Mouse (Mus musculus) thymus, postnatal 36 days (tissue): ENCODE results near the gene Stam2.

Experiments
- DNase-seq, 2 experiments: peaks; one replicate each; pipeline ENCODE4 v3.0.0; 2022; ENCODE audit warnings: mixed read lengths in 2 of 2

Gene Stam2

DNA sequence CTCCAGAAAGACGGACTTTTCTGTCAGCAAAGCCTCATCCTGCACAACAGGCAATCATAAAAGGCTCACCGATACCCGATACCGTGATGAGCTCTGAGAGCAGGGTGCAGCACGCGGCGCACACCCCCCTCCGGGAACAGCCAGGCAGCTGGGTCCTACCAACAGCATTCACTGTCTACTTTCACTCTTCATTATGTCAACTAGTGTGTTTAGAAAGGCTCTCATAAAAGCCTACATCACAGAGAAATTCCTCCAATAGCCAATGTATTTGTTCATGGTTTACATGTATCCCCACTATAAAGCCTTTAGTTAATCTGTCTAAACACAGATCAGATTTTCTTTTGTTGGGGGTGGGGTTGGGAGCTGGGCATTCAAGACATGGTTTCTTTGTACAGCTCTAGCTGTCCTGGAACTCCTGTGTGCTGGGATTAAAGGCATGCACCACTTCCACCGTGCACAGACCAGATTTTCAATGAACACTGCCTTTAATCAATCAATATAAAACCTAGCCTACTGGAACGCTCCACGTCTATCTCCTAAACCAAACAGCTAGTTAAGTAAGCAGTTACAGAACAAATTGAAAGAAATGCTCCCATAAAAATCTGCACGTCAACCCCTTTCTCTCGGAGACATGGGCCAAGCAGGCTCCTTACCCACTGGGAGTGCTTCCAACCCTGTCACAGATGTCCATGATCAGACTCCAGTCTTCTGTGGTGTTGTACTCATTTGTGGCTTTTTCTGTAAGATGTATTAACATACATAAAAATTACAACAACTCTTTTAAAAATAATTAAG is 21.7 kb downstream of the Stam2 start:
- no peak for DNase-seq

DNA sequence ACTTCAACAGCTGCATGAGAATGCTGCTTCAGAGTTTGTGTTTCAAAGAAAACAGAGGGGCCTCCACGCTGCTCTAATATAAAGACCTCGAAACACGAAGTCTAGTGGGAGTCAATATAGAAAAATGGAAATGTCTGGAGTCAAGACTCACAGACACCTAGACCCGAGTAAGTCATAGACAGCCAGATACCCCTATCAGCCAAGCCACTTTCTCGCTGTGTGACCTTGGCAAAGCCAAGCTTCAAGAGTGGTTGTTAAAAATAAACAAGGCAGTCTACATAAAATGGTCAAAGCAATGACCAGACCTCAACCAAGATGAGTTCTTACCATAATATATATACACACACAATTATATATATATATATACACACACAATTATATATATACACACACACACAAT is 25.0 kb downstream of the Stam2 start:
- no peak for DNase-seq

- DNase-seq: no peak
Observed at GRCm38 (mm10) chr2:52715538-52715937, 26.5 kb downstream of the Stam2 start.

DNA sequence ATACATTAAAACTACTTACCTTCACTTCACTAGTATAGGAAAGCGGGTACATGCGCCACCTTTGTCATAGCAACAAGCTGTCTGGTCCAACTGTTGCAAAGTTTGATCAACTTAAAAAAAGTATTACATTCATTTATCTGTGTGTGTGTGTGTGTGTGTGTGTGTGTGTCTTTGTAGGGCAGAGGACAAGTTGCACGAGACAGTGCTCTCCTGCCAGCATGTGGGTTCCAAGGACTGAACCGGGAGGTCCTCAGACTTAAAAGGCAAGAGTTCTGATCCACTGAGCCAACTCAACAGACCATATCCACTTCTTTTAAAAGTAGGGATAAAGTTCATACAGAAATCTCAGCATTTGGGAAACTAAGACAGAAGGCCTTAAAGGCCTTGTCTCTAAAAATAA is 28.0 kb downstream of the Stam2 start:
- DNase-seq: no peak

DNA sequence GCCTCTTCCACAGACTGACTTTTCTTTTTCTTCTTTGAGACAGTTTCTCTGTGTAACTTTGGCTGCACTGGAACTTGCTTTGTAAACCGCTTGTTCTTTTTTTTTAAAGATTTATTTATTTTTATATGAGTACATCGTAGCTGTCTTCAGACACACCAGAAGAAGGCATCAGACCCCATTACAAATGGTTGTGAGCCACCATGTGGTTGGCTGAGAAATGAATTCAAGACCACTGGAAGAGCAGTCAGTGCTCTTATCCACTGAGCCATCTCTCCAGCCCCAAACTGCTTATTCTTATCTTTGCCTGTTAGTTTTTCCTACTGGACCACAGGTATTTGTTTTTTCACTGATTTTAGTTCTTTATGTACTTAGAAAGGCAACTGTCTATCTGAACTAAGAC is 31.3 kb downstream of the Stam2 start:
- DNase-seq: no peak

GRCm38 (mm10) chr2:52709417-52709816 is 32.7 kb downstream of the Stam2 start:
- no peak for DNase-seq

- DNase-seq: no peak
Observed at GRCm38 (mm10) chr2:52701368-52702036, 40.6 kb downstream of the Stam2 start.

DNA sequence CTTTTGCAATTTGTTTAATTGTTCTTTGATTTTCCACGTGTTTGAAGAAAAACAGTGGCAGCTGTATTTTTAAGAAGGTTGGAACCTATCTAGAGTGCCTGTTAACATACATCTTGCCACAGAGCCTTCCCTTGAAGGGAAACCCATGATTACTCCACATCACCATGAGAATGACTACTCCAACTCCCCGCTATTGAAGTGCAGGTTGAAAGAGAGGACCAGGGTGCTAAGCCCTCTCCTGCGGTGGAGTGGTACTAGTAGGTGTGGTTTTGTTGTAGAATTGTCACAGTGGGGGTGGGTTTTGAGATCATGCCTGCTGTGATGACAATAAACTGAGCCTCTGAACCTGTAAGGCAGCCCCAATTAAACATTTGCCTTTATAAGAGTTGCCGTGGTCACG is 41.7 kb downstream of the Stam2 start:
- DNase-seq: no peak

GRCm38 (mm10) chr2:52694604-52695003 is 47.5 kb downstream of the Stam2 start:
- peak; percentile 19 to 53 for DNase-seq

DNA sequence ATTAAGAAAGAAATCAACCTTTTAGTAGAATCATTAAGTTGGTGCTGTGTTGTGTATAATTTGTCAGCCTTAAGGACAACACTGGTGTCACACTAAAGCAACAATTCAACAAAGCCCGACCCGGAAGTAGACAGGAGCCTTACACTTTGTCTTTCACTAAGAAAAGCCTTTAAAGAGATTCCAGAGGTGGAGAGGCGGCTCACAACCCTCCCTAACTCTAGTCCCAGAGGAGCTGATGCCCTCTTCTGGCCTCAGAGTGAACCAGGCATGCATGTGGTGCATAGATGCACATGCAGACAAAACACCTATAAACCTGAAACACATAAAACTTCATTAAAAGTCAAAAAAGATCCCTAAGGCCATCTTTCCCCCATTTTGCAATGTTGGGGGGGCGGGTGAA is 50.3 kb downstream of the Stam2 start:
- no peak for DNase-seq

- no peak for DNase-seq
Observed at GRCm38 (mm10) chr2:52686601-52687000, 55.5 kb downstream of the Stam2 start.

DNA sequence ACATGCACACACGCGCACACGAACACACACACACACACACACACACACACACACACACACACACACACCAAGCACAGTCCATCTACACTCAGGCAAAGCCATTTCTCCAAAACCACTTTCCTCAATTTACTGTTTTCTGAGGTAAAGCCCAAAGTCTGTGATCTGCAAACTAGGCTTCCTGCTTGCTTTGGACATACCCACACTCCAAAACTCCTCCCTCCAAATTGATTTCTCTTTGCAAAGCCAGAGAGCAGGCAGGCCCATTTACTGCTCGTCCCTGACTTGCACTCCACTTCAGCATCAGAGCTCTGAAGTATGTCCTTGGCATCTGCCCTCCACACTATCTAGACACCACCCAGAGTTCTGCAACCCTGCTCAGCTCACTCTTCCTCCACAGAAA is 64.5 kb downstream of the Stam2 start:
- no peak for DNase-seq

- DNase-seq: no peak
Observed at GRCm38 (mm10) chr2:52676913-52677303, 65.2 kb downstream of the Stam2 start.

DNA sequence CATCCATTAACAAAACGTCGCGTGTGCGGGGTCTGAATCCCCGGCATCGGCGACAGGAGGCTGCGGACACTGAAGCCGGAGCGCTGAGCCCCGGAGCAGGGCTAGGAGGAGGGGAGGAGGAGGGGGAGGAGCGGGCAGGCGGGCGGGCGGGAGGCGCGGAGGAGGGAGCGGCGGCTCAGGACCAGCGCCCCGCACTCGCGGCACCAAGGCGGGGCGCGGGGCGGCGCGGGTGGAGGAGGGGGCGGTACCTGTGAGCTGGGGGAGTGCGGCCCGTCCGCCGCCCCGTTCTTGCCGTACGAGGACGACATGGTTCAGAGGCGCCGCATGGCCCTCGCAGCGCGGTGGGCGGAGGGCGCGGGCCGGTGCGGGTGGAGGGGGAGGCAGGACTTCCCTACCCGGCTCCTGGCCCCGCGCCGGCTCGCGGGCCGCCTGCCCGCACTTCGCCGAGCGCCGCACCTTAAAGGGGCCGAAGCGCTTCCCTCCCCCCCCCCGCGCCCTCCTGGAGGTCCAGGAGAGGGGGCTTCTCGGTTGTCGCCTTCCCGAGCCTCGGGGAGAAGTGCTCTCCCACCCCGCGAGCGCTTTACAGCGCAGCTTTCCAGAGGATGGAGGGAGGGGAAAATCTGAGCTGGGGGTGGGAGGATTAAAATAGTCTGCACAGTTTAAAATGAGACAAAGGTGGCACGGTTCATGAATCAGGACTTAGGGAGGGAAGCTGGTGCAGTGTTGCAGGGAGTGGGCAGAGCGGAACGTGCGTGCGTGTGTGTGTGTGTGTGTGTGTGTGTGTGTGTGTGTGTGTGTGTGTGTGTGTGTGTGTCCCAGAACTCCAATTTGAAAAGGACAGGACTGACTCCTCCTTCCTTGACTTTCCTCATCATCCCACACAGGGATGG is 65.8 kb downstream of the Stam2 start, which contains the start of gene Cacnb4:
Gene Cacnb4 (minus strand): TSS at position 809 of the 890 bp plus-strand sequence.
- peak; percentile 2 to 20 for DNase-seq

- DNase-seq: no peak
Observed at GRCm38 (mm10) chr2:52675278-52675987, 66.6 kb downstream of the Stam2 start.

- no peak for DNase-seq
Observed at GRCm38 (mm10) chr2:52674886-52675277, 67.2 kb downstream of the Stam2 start.

DNA sequence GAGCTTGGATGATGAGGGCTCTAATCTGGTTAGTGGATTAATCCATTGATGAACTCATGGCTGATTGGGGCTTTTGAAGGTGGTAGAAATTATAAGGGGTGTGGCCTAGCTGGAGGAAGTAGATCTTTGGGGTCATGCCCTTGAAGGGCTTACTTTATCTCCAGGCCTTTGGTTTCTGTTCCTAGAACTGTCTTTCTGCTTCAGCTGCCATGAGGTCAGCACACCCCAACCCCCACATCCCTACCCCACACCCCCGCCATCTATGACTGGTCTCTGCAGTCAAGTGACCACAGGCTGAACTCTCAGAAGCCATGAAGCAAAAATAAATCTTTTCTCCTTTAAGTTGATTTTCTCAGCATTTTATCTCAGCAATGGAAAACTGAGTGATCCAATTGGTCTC is 68.9 kb downstream of the Stam2 start:
- DNase-seq: no peak

- no peak for DNase-seq
Observed at GRCm38 (mm10) chr2:52670733-52671132, 71.3 kb downstream of the Stam2 start.

DNA sequence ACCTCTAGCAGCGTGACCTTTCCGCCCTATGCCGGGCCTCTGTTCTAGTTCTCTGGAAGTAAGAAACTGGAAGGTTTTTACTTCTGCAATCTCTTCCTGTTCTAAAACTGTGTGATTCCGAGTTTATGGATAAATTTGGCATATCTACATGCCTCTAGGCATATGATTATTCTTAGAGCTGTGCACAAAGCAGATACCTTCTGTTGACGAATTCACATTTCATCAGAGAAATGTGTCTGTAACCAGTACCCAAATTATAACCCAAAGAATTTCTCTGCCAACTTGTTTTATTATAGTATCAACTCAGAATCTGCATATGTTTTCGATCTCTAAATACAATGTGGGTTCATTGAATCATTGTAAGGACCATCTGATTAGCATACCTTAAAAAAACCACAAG is 73.6 kb downstream of the Stam2 start:
- DNase-seq: no peak

DNA sequence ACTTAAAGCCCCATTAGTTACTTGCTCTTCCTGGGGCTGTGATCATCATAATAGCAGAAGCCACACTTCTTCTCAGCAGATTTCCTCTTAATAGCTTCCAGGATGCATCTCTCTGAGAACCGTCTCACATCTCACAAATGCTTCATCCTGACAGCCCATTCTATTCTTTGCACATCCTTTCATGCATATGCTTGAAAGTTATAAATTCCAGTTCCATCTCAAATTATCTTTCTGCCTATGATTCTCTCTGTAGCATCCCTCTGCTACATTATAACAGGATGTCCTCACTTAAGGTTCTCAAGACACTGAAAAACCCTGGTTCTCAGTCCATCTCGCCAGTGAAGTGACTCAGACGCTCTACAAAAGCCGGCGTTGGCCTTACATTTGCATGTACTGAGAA is 85.4 kb downstream of the Stam2 start:
- DNase-seq: no peak

DNA sequence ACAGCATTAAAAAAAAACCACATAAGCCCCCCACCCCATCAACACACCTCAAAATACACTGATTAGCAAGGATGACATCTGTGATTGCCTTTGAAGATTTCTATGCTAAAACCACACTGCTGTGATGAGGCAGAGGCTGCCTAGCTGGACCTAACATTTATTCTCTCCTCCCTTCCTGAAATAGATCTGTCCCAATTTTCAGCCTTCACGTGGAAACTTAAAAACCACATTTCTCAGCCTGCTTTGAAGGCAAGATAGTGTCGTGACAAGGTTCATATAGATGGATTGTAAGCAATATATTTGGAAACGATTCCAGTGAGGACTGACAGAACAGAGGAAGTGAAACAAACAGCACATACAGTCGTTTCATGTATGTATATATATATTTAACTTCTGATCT is 87.5 kb downstream of the Stam2 start:
- DNase-seq: no peak

DNA sequence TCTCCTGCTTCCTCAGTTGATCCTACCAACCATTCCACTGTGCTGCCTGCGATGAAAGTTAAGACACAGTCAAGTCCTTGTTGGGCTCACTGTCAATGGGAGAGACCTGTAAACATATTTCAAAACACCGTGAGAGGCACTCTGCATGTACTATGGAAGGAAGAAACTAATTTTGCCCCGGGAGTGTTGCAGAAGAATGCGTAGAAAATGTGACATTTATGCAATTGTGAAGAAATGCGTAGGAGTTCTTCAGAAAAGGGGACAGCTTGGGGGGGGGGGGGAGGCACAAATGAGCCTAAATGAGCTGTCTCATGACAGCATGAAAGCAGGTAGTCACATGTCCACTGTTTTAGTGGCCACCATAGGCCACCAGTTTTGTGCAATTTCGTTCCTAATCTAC is 90.5 kb downstream of the Stam2 start:
- no peak for DNase-seq
